Mouse (Mus musculus): ENCODE data around the gene Rgs6. TPM values are rescaled to one million over a fixed set of nuclear protein-coding genes. Genes with fewer than 3 reads are reported as not detected.

The Rgs6 gene
- total RNA-seq, 2 experiments from 2014 or later = 0.51 to 1.3 TPM

DNA sequence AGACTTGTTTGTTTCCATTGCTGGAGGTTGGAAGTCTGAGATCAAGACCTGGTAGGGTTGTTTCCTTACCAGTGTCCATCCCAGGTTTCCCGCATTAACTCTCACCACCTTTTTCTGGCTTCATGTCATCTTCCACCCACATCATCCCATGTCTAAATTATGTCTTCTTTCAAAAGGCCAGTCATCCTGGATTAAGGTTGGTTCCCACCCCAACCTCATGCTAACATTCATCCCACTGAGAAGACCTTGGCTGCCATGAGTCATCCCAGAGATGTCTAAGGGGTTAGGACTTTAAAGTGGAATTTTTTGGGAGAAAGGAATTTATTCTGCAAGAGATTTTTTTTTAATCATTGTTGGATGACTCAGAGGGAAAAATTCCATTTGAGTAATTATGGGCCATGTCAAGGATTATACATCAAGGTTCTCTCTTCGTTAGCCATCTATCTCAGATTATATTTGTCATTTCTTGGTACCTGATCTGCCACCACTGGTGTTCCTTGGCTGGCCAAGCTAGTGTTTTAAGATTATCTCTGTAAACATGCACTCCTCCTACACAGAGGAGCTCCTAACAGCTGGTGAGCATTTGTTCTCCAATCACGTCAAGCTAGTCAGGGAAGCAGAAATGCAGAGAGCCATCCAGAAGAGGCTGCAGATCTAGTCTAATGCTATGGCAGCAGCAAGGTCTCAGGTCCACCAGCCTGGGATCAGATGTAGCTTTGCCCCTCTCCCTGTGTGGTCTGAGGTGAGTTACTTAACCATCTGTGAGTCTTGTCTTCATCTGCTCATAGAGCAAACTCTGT is 234.9 kb downstream of the Rgs6 start:
- no peak for ATAC-seq (replicated peaks; ENCODE audit: low FRiP score, poor library complexity, severe bottlenecking)

DNA sequence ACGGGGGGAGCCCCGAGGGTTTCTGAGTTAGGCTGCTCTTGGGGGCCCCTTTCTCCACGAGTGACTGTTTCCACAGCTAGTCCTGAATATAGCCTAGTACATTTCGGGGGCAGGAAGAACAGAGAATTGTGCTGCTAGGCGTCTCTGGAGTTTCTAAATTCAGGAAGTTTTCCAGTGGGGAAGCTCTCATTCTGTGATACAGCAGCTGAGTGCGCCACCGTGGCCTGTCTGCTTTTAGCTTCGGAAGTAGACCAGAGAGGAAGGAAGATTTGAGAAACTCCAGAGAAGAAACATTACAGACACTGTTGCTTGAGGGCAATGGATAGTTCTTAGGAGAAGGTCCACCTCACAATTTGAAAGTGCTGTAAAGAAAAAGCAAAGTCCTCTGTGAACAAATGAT is 242.2 kb downstream of the Rgs6 start:
- ATAC-seq (replicated peaks; ENCODE audit: low FRiP score, poor library complexity, severe bottlenecking) = no peak

DNA sequence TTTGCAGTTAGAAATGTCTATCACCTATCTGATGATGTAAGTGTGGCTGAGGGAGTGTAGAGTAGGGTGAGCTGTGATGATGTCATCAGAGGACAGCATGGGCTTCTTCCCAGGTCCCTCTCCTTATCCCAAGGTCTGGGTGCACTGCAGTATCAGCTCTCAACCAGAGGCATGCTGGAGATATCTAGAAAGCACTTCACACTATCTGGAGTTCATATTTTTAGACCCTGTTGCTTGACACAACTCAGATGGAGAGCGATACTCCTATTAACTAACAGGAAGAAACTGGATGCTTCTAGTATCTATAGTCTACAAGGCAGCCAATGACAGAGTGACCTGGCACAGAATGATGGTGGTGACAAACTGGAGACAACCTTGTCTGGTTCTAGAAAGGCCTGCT is 250.5 kb downstream of the Rgs6 start:
- no peak for ATAC-seq (replicated peaks; ENCODE audit: low FRiP score, poor library complexity, severe bottlenecking)

GRCm38 (mm10) chr12:82841566-82841965 is 253.5 kb downstream of the Rgs6 start:
- no peak for ATAC-seq (replicated peaks; ENCODE audit: low FRiP score, poor library complexity, severe bottlenecking)

DNA sequence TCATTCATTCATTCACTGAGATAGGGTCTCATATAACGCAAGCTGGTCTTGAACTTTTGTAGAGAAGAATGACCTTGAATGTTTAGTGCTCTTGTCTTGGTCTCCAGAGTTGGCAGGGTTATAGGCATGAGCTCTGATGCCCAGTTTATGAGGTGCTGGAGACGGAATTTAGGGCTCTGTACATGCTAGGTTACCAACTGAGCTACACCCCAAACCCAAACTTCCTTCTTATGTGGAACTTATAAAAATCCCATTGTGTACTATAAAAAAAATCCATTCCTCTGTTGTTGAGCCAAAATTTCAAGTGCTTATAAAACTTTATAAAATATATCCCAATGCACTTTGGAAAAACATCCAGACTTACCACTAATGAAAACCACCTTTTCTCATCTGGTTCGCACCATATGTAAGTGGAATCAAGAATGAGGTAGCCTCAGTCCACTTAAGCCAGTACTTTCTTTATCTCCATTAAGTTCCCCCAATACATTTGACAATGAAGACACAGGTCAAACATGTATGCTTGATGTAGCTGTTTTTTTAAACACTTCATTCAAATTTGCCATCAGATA is 260.3 kb downstream of the Rgs6 start:
- ATAC-seq (replicated peaks; ENCODE audit: low FRiP score, poor library complexity, severe bottlenecking) = no peak

- ATAC-seq (replicated peaks; ENCODE audit: low FRiP score, poor library complexity, severe bottlenecking) = no peak
Measured at GRCm38 (mm10) chr12:82854902-82855301, 266.8 kb downstream of the Rgs6 start.

- ATAC-seq (replicated peaks; ENCODE audit: low FRiP score, poor library complexity, severe bottlenecking) = no peak
Measured at GRCm38 (mm10) chr12:82855333-82856107, 267.4 kb downstream of the Rgs6 start.

- no peak for ATAC-seq (replicated peaks; ENCODE audit: low FRiP score, poor library complexity, severe bottlenecking)
Measured at GRCm38 (mm10) chr12:82865686-82866085, 277.6 kb downstream of the Rgs6 start.

DNA sequence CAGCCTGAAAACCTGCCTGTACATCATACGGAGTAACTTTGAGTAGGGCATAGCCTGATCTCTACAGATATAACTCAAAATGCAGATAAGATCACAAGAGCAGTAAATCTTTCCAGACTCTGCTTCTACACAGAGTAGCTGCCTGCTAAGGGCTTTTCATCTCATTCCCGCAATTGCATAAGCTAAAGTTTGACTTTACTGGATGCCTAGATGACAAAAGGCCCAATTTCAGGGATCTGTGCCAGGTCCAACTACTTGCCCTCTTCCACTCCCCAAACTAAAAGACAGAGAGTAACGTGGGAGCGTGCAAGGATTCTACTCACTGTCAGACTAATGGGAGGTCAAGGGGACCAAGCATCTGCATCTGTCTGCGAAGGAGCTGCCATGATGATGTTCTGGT is 292.6 kb downstream of the Rgs6 start:
- no peak for ATAC-seq (replicated peaks; ENCODE audit: low FRiP score, poor library complexity, severe bottlenecking)

DNA sequence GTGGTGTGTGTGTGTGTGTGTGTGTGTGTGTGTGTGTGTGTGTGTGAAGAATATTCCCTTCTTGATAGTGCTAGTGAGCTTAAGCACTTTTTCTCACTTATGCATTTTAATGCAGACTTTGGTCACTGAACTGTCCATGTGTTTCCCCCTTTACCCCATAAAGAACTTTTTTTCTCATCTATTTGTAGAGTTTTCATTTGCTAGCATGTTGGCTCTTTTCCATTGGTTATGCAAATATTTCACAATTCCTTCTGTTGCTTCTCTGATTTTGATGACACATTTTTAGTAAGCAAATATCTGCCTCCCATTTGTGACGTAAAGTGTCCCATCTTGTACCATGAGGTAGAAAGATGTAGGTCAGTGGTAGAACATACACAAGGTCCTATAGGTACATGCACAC is 295.0 kb downstream of the Rgs6 start:
- ATAC-seq (replicated peaks; ENCODE audit: low FRiP score, poor library complexity, severe bottlenecking) = no peak

- no peak for ATAC-seq (replicated peaks; ENCODE audit: low FRiP score, poor library complexity, severe bottlenecking)
Measured at GRCm38 (mm10) chr12:82894971-82895838, 307.1 kb downstream of the Rgs6 start.

GRCm38 (mm10) chr12:82905773-82906172 is 317.7 kb downstream of the Rgs6 start:
- no peak for ATAC-seq (replicated peaks; ENCODE audit: low FRiP score, poor library complexity, severe bottlenecking)

DNA sequence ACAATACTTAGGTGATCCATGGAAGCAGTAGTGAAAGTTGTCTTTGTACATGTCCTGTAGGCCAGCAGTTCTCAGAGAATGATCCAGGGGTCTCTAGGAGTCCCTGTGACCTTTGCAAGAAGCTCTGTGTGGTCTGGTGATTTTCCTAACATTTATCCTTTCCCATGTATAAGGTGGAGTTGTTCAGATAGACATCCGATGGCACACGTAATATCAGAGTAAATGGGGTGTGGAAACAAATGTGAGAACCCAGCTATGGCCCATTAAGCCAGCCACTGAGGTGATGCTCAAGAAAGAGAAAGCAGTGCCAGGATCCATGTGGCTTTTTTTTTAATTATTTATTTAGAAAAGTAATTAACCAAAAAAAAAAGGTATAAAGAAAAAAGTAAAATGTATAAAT is 322.8 kb downstream of the Rgs6 start:
- no peak for ATAC-seq (replicated peaks; ENCODE audit: low FRiP score, poor library complexity, severe bottlenecking)

- no peak for ATAC-seq (replicated peaks; ENCODE audit: low FRiP score, poor library complexity, severe bottlenecking)
Measured at GRCm38 (mm10) chr12:82914127-82914526, 326.0 kb downstream of the Rgs6 start.

- no peak for ATAC-seq (replicated peaks; ENCODE audit: low FRiP score, poor library complexity, severe bottlenecking)
Measured at GRCm38 (mm10) chr12:82920146-82920545, 332.1 kb downstream of the Rgs6 start.

GRCm38 (mm10) chr12:82921287-82922015 is 333.4 kb downstream of the Rgs6 start:
- no peak for ATAC-seq (replicated peaks; ENCODE audit: low FRiP score, poor library complexity, severe bottlenecking)

DNA sequence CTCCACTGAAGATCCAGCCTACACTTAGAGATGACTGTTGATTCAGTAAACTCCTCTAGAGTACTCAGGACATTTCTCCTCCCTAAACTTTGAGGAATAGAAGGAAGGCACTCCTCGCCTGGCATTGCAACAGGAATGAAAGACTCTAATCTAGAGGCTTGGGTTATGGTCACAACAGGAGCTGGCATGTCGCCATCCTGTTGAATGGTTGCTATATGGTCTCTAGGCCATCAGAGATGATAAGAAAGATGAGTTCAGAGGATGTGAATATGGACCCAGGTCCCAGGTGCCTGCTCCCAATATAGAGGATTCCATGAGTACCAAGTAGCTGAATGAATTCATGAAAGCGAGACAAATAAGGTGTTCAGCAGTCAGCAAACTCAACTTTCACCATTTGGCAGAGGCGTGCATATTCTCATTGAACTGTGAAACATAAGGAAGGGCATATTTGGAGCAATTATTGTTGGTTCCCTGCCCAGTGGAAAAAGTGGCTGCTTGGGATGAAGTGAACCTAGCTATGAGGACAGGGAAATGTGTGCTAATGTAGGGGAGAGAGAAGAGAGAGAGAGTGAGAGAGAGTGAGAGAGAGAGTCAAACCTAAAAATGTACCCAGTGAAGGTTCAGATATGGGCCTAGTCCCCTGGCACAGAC is 334.9 kb downstream of the Rgs6 start:
- ATAC-seq (replicated peaks; ENCODE audit: low FRiP score, poor library complexity, severe bottlenecking) = no peak

- ATAC-seq (replicated peaks; ENCODE audit: low FRiP score, poor library complexity, severe bottlenecking) = no peak
Measured at GRCm38 (mm10) chr12:82932706-82933461, 344.8 kb downstream of the Rgs6 start.

Measured in erythroblast, adult 5-6 weeks (primary cell).